In the genomic region with DNA sequence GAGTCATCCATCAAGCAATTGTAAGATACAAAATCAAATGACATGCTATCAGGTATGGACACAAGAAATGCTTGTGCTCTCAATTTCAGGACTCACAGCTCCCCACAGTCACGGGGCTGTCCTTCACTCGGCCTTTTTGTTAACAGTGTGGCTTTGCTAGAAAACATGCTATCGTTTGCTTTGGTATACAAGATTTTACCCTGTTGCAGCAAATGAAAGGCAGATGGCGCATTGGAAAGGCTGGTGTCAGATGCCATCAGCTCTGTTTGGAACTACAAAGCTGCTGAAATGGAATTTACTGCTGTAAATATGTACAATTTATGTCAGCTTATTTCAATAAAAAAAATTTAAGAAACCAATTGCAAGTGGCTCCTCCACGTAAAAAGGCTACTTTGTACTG, we compare ENCODE assay signal across 22 mouse cellular contexts. TPM values are rescaled to one million over a fixed set of nuclear protein-coding genes. Genes with fewer than 3 reads are reported as not detected.
DNase-seq lines count a peak whose midpoint lies in the region; ATAC-seq and TF ChIP-seq lines count a peak whose summit lies in the region.
"Had no signal": no experiment of that assay in that cellular context is flagged by ENCODE, and none has a peak within 500 bp of the region (broad histone marks: within the 10 kb centered on the region; RNA-seq: fewer than 3 reads in every experiment).

No protein-coding gene starts in this region.

- peak; percentile 48 for TF ChIP-seq CTCF in midbrain, postnatal 0 days (IDR thresholded peaks at IDR 0.05)

- no peak overlapping the region for H3K4me2 ChIP-seq in forebrain, embryonic 15.5 days (replicated peaks)
- no peak overlapping the region for H3K4me2 ChIP-seq in forebrain, embryonic 12.5 days
- H3K4me2 ChIP-seq in midbrain, postnatal 0 days (ENCODE audit: low read depth, low read length, poor library complexity, severe bottlenecking) = no peak overlapping the region
- H3K4me2 ChIP-seq: liver, embryonic 15.5 days; lung, embryonic 15.5 days had no signal

- peak; percentile 41 for DNase-seq in layer of hippocampus, adult 11-12 months (ENCODE audit: low spot score)
- DNase-seq in layer of hippocampus, postnatal 36 days = no peak
- DNase-seq in midbrain, postnatal 0 days (ENCODE audit: low spot score) = peak; percentile 9
- DNase-seq in midbrain, embryonic 10.5 days (ENCODE audit: low spot score) = no peak
- no peak for DNase-seq in thymus, postnatal 14 days
- DNase-seq: adrenal gland, postnatal 25 days; cerebellum, adult 9-11 months; heart, postnatal 4 days; kidney, adult 18-20 months; kidney, postnatal 4 days; liver; lung, postnatal 36 days had no signal

- H3K4me3 ChIP-seq in forebrain, embryonic 15.5 days = no peak overlapping the region
- H3K4me3 ChIP-seq in forebrain, embryonic 12.5 days (replicated peaks) = no peak overlapping the region
- no peak overlapping the region for H3K4me3 ChIP-seq in midbrain, postnatal 0 days (ENCODE audit: low read depth, low read length)
- H3K4me3 ChIP-seq in midbrain, embryonic 10.5 days = no peak overlapping the region
- H3K4me3 ChIP-seq: heart, embryonic 10.5 days; left cerebral cortex, adult 2 months; liver, embryonic 15.5 days; lung, embryonic 15.5 days; megakaryocyte, embryonic 14.5 days had no signal

- H3K36me3 ChIP-seq in forebrain, embryonic 15.5 days = no peaks in the 10 kb centered on the region
- no peaks in the 10 kb centered on the region for H3K36me3 ChIP-seq in forebrain, embryonic 12.5 days (replicated peaks)
- H3K36me3 ChIP-seq in midbrain, postnatal 0 days (ENCODE audit: insufficient read depth, low read length) = no peaks in the 10 kb centered on the region
- no peaks in the 10 kb centered on the region for H3K36me3 ChIP-seq in midbrain, embryonic 10.5 days
- H3K36me3 ChIP-seq: heart, embryonic 10.5 days; liver, embryonic 15.5 days; lung, embryonic 15.5 days had no signal

- peak overlapping the region; percentile 37; the same call in 1 of the 2 replicates for H3K27ac ChIP-seq in forebrain, embryonic 15.5 days (replicated peaks)
- no peak overlapping the region for H3K27ac ChIP-seq in forebrain, embryonic 12.5 days
- no peak overlapping the region for H3K27ac ChIP-seq in midbrain, postnatal 0 days (ENCODE audit: low read depth, low read length)
- no peak overlapping the region for H3K27ac ChIP-seq in midbrain, embryonic 10.5 days (replicated peaks)
- H3K27ac ChIP-seq: heart, embryonic 10.5 days; left cerebral cortex, adult 2 months; liver, embryonic 15.5 days; lung, embryonic 15.5 days had no signal

- no peaks in the 10 kb centered on the region for H3K27me3 ChIP-seq in forebrain, embryonic 15.5 days
- no peaks in the 10 kb centered on the region for H3K27me3 ChIP-seq in forebrain, embryonic 12.5 days
- no peaks in the 10 kb centered on the region for H3K27me3 ChIP-seq in midbrain, postnatal 0 days (ENCODE audit: insufficient read depth, low read length)
- no peaks in the 10 kb centered on the region for H3K27me3 ChIP-seq in midbrain, embryonic 10.5 days (ENCODE audit: low read depth, poor library complexity, severe bottlenecking)
- H3K27me3 ChIP-seq: liver, embryonic 15.5 days; lung, embryonic 15.5 days; megakaryocyte, embryonic 14.5 days had no signal

- no peaks in the 10 kb centered on the region for H3K9me3 ChIP-seq in forebrain, embryonic 15.5 days
- no peaks in the 10 kb centered on the region for H3K9me3 ChIP-seq in forebrain, embryonic 12.5 days
- H3K9me3 ChIP-seq in midbrain, postnatal 0 days (ENCODE audit: low read length) = no peaks in the 10 kb centered on the region
- no peaks in the 10 kb centered on the region for H3K9me3 ChIP-seq in midbrain, embryonic 10.5 days (replicated peaks)
- H3K9me3 ChIP-seq: heart, embryonic 10.5 days; liver, embryonic 15.5 days; lung, embryonic 15.5 days; megakaryocyte, embryonic 14.5 days had no signal

- 33% methylated on average over 5 of the region's 5 CpGs for WGBS in forebrain, embryonic 15.5 days
- 52% methylated on average over 5 of the region's 5 CpGs for WGBS in forebrain, embryonic 12.5 days
- WGBS in midbrain, postnatal 0 days = 43% methylated on average over 5 of the region's 5 CpGs
- WGBS in midbrain, embryonic 10.5 days = 69% methylated on average over 5 of the region's 5 CpGs

- peaks cover 17% of the 10 kb centered on the region for H3K4me1 ChIP-seq in forebrain, embryonic 15.5 days
- peaks cover 4% of the 10 kb centered on the region; the same call in 1 of the 2 replicates for H3K4me1 ChIP-seq in forebrain, embryonic 12.5 days
- no peaks in the 10 kb centered on the region for H3K4me1 ChIP-seq in midbrain, postnatal 0 days (ENCODE audit: insufficient read depth, low read length)
- H3K4me1 ChIP-seq in midbrain, embryonic 10.5 days = peaks cover 14% of the 10 kb centered on the region; the same call in 1 of the 2 replicates
- H3K4me1 ChIP-seq: liver, embryonic 15.5 days; lung, embryonic 15.5 days; megakaryocyte, embryonic 14.5 days had no signal

- ATAC-seq in forebrain, embryonic 15.5 days (replicated peaks) = 0 out of 2 replicates have a peak, but pooled peaks have one; percentile 26
- ATAC-seq in forebrain, embryonic 12.5 days (ENCODE audit: low FRiP score) = no peak
- ATAC-seq in midbrain, postnatal 0 days (ENCODE audit: low FRiP score) = no peak
- ATAC-seq: CD4-positive, CD25-positive, alpha-beta regulatory T cell, adult 4 months; inflammation-experienced regulatory T-cells, adult 6 months; midbrain, embryonic 16.5 days had no signal

- no peak overlapping the region for H3K9ac ChIP-seq in forebrain, embryonic 15.5 days (replicated peaks)
- no peak overlapping the region for H3K9ac ChIP-seq in forebrain, embryonic 12.5 days
- H3K9ac ChIP-seq in midbrain, postnatal 0 days (replicated peaks; ENCODE audit: low read length, poor library complexity, severe bottlenecking) = no peak overlapping the region
- H3K9ac ChIP-seq: liver, embryonic 15.5 days; lung, embryonic 15.5 days had no signal

RNA-seq across cellular contexts. Expression of a gene that starts 19.3 kb away (rescaled TPM):
- 145 and 146 TPM in 2 replicates for polyA plus RNA-seq in forebrain, embryonic 15.5 days (2015; fragmentation: Nextera tagmentation; extraction: Ambion mirVana)
- polyA plus RNA-seq in forebrain, embryonic 12.5 days (2016; fragmentation: Nextera tagmentation; extraction: Ambion mirVana) = 151 and 157 TPM in 2 replicates
- total RNA-seq in layer of hippocampus, postnatal 36 days (2021) = 100 to 1,000 TPM; 114 to 115 TPM
- 23.9 and 34.0 TPM in 2 replicates for total RNA-seq in midbrain, postnatal 0 days (2014; rRNA removed)
- 146 and 151 TPM in 2 replicates for polyA plus RNA-seq in midbrain, postnatal 0 days (2015; fragmentation: Nextera tagmentation; extraction: Ambion mirVana)
- 155 and 165 TPM in 2 replicates for polyA plus RNA-seq in midbrain, embryonic 10.5 days (2016; fragmentation: Nextera tagmentation; extraction: Ambion mirVana)

Comparison
In these comparisons a context has a peak if more than half of its experiments do, and no peak if none do; other contexts are left out.
1. DNase-seq: peak in layer of hippocampus, adult 11-12 months (single experiment) and midbrain, postnatal 0 days (single experiment); none in layer of hippocampus, postnatal 36 days (0 of 2), midbrain, embryonic 10.5 days (single experiment) and thymus, postnatal 14 days (single experiment).